Mouse (Mus musculus): Measurements from ENCODE around the gene Rhbdl1. TPM values are rescaled to one million over a fixed set of nuclear protein-coding genes. Genes with fewer than 3 reads are reported as not detected.
A peak's percentile ranks its signal among the peaks of the same experiment; 100 is the strongest.

Rhbdl1 gene
- polyA plus RNA-seq (2015; fragmentation: Nextera tagmentation; extraction: Ambion mirVana), result 29.1 and 30.8 TPM in 2 replicates

DNA sequence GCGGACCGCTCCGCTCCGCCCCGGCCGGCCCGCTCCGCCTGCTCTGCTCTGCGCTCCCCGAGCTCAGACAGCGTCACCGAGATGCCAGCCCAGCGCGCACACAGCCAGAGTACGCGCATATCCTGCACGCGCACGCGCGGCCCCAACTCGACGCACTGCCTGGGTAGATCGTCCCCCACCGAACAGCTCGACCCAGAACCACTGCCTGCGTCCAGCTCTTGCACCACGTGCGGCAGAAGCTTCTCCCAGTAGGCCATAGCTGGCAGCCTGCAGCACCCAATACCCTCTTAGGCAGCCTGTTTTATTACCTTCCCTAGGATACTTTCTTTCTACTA lies at the start of gene Rhbdl1:
Rhbdl1 (minus strand) TSS at position 220 of the 335 bp plus-strand sequence.
- H3K4me2 ChIP-seq (replicated peaks), result peak within 1 kb of the TSS; percentile 81
- no peaks in the 10 kb centered on the region for H3K27me3 ChIP-seq
- WGBS, result under 1% methylated on average over 29 of the region's 29 CpGs
- H3K9ac ChIP-seq (replicated peaks), result peak within 1 kb of the TSS; percentile 75
- peak; percentile 29 for ATAC-seq (replicated peaks)
- H3K27ac ChIP-seq (replicated peaks), result peak within 1 kb of the TSS; percentile 80
- H3K4me1 ChIP-seq, result peaks cover 54% of the 10 kb centered on the region
- H3K36me3 ChIP-seq, result peaks cover 33% of the 10 kb centered on the region
- H3K9me3 ChIP-seq, result no peaks in the 10 kb centered on the region
- peak within 1 kb of the TSS; percentile 51 for H3K4me3 ChIP-seq

DNA sequence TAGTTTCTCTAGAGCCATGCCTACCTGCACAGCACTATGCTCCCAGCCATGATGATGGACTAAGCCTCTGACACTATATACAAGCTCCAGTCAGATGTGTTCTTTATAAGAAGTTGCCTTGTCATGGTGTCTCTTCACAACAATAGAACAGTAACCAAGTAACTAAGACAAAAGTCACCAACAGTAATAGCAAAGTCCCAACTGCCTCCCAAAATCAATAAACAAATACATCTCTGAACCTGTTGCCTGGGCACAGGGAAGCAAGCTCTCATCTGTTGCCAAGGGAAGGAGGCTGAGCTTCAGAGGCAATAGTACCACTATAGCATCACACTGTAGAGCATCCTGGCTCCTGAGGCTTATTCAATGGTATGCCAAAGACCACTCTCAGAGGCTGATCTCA lies 49.7 kb upstream of the Rhbdl1 start:
- H3K9me3 ChIP-seq, result no peaks in the 10 kb centered on the region
- no peak for ATAC-seq (replicated peaks)
- H3K27me3 ChIP-seq, result no peaks in the 10 kb centered on the region
- no peak overlapping the region for H3K4me3 ChIP-seq
- peaks cover 32% of the 10 kb centered on the region for H3K36me3 ChIP-seq
- no peak overlapping the region for H3K27ac ChIP-seq (replicated peaks)
- H3K4me1 ChIP-seq, result no peaks in the 10 kb centered on the region
- no peak overlapping the region for H3K4me2 ChIP-seq (replicated peaks)
- no peak overlapping the region for H3K9ac ChIP-seq (replicated peaks)

DNA sequence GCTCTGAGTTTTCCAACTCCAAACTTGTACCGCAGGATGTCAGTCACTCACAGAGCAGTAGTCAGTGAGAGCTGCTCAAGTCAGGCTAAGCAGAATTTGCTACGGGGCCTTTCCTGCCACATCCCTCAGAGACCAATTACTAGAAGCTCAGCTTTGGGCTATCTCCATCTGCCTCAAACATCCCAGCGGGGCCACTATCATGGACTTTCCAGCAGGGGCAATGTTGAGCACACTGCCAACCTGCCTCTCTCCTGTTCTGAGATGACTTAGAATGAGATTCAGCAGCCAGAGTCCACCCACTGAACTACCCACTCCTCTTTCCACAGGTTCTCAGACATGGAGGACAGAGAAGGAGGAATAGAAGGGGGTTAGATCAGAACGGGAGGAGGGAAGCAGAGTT lies 48.5 kb upstream of the Rhbdl1 start:
- Histone ChIP-seq H3K4me2 (replicated peaks) (no peak overlapping the region), H3K4me3 (no peak overlapping the region), H3K4me1 (peaks cover 2% of the 10 kb centered on the region; the same call in 1 of the 2 replicates), H3K27me3 (no peaks in the 10 kb centered on the region), H3K36me3 (peaks cover 30% of the 10 kb centered on the region), H3K9me3 (no peaks in the 10 kb centered on the region), H3K9ac (replicated peaks) (no peak overlapping the region), H3K27ac (replicated peaks) (no peak overlapping the region)
- ATAC-seq (replicated peaks), result no peak
- 75% methylated on average over 4 of the region's 4 CpGs for WGBS

DNA sequence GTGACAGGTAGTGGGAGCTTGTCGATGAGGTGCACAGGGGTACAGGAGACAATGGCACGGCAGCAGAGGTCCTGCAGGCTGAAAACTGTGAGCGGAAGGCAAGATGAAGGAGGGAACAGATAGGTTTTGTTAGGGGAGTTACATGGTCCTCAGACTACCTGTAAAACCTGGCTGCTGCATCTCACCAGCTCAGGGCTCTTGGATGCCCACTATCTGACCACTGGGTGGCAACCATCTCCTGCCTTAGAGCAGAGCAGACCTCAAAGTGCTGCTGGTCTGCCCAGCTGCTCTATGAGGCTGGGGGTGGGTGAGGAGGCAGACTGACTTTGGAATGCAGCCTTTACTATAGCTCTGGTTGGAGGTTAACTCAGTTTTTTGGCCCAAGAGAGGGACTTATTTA lies 46.7 kb upstream of the Rhbdl1 start:
- peaks cover 32% of the 10 kb centered on the region for H3K36me3 ChIP-seq
- 92% methylated on average over 3 of the region's 3 CpGs for WGBS
- peaks cover 8% of the 10 kb centered on the region for H3K4me1 ChIP-seq
- H3K27ac ChIP-seq (replicated peaks), result no peak overlapping the region
- no peak overlapping the region for H3K4me3 ChIP-seq
- ATAC-seq (replicated peaks), result no peak
- no peak overlapping the region for H3K9ac ChIP-seq (replicated peaks)
- no peak overlapping the region for H3K4me2 ChIP-seq (replicated peaks)
- H3K9me3 ChIP-seq, result no peaks in the 10 kb centered on the region
- H3K27me3 ChIP-seq, result no peaks in the 10 kb centered on the region

DNA sequence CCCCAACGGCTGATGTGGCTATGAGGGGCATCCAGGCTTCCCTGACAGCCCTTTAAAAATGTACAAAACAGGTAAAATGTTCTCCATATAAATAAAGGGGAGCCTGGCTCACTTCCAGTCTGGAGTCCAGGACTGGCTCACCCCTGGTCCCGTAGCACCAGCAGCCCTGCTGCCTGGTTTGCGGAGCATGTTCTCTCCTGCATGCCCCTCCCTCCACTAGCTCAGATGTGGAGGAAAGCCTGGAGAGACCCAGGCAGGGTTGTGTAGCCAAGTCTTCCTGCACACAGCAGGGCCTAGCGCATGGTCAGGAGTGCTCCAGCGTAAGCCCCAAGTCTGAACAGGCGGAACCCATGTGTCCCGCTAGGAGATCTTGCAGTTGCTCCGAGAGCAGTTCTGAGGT lies 46.2 kb upstream of the Rhbdl1 start:
- Histone ChIP-seq H3K4me3 (no peak overlapping the region), H3K4me1 (peaks cover 8% of the 10 kb centered on the region), H3K9ac (replicated peaks) (no peak overlapping the region), H3K4me2 (replicated peaks) (no peak overlapping the region), H3K27me3 (no peaks in the 10 kb centered on the region), H3K27ac (replicated peaks) (no peak overlapping the region), H3K9me3 (no peaks in the 10 kb centered on the region), H3K36me3 (peaks cover 37% of the 10 kb centered on the region)
- 80% methylated on average over 8 of the region's 8 CpGs for WGBS
- ATAC-seq (replicated peaks), result no peak

DNA sequence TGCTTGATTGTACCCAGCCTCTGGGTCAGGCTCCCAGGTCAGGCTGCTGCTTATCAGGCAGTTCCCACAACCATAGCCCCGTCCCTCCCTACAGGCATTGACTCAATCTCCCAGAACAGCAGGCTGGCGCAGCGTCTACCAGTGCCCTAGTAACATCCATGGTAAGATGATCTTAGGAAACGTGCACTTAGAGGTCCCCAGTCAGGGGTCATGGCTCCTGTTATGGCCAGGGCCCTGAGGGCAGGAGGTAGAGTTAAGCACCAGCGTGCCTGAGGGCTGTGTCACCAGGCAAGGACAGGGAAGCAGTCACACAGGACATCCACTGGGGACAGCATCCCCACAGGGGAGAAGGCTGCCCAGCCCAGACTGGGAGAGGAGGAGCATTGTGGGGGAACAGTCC lies 45.2 kb upstream of the Rhbdl1 start:
- no peak overlapping the region for H3K4me3 ChIP-seq
- no peak for ATAC-seq (replicated peaks)
- 51% methylated on average over 5 of the region's 5 CpGs for WGBS
- peaks cover 11% of the 10 kb centered on the region for H3K4me1 ChIP-seq
- H3K4me2 ChIP-seq (replicated peaks), result no peak overlapping the region
- H3K27ac ChIP-seq (replicated peaks), result no peak overlapping the region; the same call in 1 of the 2 replicates
- no peak overlapping the region for H3K9ac ChIP-seq (replicated peaks)
- no peaks in the 10 kb centered on the region for H3K27me3 ChIP-seq
- H3K36me3 ChIP-seq, result peaks cover 41% of the 10 kb centered on the region
- H3K9me3 ChIP-seq, result no peaks in the 10 kb centered on the region

DNA sequence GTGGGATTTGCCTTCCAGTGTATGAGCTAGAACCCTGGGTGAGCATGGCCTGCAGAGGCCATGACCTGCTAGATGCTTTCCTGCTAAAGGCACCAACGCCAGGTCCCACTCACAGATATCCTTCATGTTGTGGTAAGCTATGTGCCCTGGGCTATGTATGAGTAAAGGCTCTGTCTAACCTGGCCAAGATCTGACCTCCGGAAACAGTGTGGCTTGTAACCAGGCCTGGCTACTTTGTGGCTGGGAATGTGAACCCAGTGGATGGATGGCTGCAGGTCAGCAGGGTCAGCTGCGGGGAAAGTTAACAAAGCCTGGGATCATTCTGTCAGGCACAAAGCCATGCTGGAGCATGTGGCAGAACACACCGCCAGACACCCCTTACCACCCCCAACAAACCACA lies 44.6 kb upstream of the Rhbdl1 start:
- ATAC-seq (replicated peaks), result no peak
- no peak overlapping the region for H3K4me2 ChIP-seq (replicated peaks)
- H3K27ac ChIP-seq (replicated peaks), result 0 out of 2 replicates have a peak overlapping the region, but pooled peaks have one; percentile 1
- no peak overlapping the region for H3K4me3 ChIP-seq
- H3K4me1 ChIP-seq, result peaks cover 16% of the 10 kb centered on the region
- peaks cover 40% of the 10 kb centered on the region for H3K36me3 ChIP-seq
- H3K9ac ChIP-seq (replicated peaks), result no peak overlapping the region
- WGBS, result 29% methylated on average over 4 of the region's 4 CpGs
- H3K9me3 ChIP-seq, result no peaks in the 10 kb centered on the region
- no peaks in the 10 kb centered on the region for H3K27me3 ChIP-seq

DNA sequence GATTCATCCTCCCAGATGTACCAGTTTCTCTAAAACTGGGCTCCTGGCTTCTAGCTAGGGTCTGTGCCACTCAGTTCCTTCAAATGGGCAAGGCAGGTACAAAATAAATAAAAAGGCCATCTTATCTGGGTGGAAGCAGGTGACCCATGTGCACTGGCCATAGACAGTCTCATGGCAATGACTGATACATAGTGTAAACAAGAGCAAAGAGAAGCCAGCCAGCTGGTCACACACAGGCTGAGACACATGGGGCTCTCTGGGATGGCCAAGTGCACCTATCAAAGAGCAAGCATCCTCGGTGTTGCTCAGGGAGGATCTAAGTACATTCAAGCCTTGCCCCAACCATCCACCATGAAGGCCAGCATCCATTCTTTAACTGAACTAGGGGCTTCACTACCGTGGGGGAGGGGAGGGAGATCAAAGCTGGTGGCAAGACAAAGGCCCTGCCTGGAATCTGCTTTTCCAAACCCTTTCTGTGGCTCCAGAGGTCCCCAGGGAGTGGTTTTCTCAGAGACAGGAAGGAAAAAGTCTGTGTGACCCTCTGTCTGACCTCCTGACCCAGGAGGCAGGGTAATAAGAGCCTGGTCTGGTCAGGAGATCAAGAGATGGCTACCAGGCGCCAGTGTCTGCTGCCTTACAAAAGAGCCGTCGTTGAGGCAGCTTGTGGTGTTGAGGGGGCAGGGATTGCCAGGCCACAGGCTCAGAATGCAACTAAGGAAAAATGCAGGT lies 44.0 kb upstream of the Rhbdl1 start:
- Histone ChIP-seq H3K27ac (replicated peaks) (0 out of 2 replicates have a peak overlapping the region, but pooled peaks have one; percentile 1), H3K4me2 (replicated peaks) (no peak overlapping the region), H3K9ac (replicated peaks) (no peak overlapping the region), H3K4me1 (peaks cover 22% of the 10 kb centered on the region), H3K27me3 (no peaks in the 10 kb centered on the region), H3K36me3 (peaks cover 40% of the 10 kb centered on the region), H3K9me3 (no peaks in the 10 kb centered on the region), H3K4me3 (no peak overlapping the region)
- ATAC-seq (replicated peaks), result no peak
- 8% methylated on average over 5 of the region's 5 CpGs for WGBS

DNA sequence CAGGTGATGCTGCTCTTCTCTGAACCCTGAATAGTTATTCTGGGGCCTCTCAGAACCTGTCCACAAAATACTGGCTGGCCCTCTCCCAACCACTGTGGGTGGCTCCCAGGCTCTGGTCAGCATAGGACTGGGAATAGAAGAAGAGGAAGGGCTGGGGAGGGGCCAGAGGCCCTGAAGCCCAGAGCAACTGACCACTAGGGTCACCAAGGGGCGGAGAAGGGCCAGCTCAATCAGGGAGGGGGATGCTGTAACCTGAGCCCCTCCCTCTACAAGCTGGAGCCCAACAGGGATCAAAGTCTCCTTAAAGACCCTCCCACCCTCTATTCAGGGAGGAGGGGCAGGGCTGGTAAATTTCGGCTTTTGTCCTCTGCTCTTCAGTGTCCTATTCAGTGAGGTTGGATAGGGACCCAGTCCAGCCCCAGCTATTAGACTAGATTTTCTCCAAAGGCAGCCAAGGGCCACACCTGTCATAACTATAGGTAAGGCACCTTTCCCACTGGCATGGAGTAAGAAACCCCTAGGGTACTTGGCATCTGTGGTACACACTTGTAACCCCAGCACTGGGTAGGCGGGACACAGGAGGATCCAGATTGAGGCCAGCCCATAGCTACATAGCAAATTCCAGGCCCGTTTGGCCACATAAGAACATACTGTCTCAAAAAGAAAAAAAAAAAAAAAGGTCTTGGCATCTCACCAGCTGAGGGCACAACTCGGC lies 43.3 kb upstream of the Rhbdl1 start, which contains the start of gene Wfikkn1:
Wfikkn1 (minus strand) TSS at position 663 of the 715 bp plus-strand sequence.
- Histone ChIP-seq H3K27ac (replicated peaks) (0 out of 2 replicates have a peak within 1 kb of the TSS, but pooled peaks have one; percentile 1), H3K27me3 (no peaks in the 10 kb centered on the region), H3K9me3 (no peaks in the 10 kb centered on the region), H3K4me2 (replicated peaks) (no peak within 1 kb of the TSS), H3K4me3 (no peak within 1 kb of the TSS), H3K4me1 (peaks cover 26% of the 10 kb centered on the region), H3K9ac (replicated peaks) (no peak within 1 kb of the TSS), H3K36me3 (peaks cover 40% of the 10 kb centered on the region)
- 28% methylated on average over 5 of the region's 5 CpGs for WGBS
- no peak for ATAC-seq (replicated peaks)

DNA sequence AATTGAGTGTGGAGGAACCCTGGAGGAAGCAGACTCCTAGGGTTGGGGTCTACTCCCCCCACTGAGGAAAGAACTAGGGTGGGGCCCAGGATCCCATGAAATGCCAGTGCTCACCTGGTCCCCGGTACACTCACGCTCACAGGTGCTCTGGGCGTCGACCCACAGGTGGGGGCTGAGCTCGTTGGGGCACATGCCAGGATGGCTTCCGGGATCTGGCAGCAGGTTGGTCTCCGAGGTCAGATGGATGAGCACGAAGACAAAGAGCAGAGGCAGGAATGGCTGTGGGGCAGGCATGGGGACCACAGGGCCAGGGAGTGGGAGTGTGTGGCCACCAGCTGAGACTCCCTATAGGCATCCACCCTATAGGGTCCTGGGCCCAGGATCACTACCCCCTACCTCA lies 42.7 kb upstream of the Rhbdl1 start:
- Histone ChIP-seq H3K9me3 (no peaks in the 10 kb centered on the region), H3K4me3 (no peak overlapping the region), H3K4me1 (peaks cover 26% of the 10 kb centered on the region), H3K4me2 (replicated peaks) (no peak overlapping the region), H3K27me3 (no peaks in the 10 kb centered on the region), H3K36me3 (peaks cover 39% of the 10 kb centered on the region), H3K27ac (replicated peaks) (no peak overlapping the region), H3K9ac (replicated peaks) (no peak overlapping the region)
- WGBS, result 75% methylated on average over 8 of the region's 8 CpGs
- no peak for ATAC-seq (replicated peaks)

DNA sequence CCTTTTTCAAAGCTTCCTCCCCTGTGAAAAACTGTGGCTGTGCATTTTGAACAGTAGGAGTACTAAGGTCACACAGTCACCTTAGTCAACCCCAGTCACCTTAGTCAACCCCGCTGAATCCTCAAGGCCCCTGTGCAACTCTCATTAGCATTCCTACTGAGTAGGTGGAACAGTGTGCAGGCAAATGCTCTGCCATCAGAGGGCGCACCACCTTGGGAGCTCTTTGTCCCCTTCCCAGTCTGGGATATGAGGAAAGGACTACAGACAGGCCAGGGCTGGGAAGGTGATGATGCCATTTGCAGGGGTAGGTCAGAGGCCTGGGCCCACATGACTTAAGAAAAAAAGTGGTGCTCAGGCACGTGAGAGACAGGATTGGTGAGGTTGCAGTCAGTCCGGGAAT lies 42.2 kb upstream of the Rhbdl1 start:
- WGBS, result 52% methylated on average over 4 of the region's 4 CpGs
- no peak overlapping the region for H3K4me2 ChIP-seq (replicated peaks)
- H3K9me3 ChIP-seq, result no peaks in the 10 kb centered on the region
- H3K36me3 ChIP-seq, result peaks cover 34% of the 10 kb centered on the region
- no peak for ATAC-seq (replicated peaks)
- H3K9ac ChIP-seq (replicated peaks), result no peak overlapping the region
- no peaks in the 10 kb centered on the region for H3K27me3 ChIP-seq
- no peak overlapping the region for H3K4me3 ChIP-seq
- H3K27ac ChIP-seq (replicated peaks), result no peak overlapping the region
- peaks cover 29% of the 10 kb centered on the region for H3K4me1 ChIP-seq

DNA sequence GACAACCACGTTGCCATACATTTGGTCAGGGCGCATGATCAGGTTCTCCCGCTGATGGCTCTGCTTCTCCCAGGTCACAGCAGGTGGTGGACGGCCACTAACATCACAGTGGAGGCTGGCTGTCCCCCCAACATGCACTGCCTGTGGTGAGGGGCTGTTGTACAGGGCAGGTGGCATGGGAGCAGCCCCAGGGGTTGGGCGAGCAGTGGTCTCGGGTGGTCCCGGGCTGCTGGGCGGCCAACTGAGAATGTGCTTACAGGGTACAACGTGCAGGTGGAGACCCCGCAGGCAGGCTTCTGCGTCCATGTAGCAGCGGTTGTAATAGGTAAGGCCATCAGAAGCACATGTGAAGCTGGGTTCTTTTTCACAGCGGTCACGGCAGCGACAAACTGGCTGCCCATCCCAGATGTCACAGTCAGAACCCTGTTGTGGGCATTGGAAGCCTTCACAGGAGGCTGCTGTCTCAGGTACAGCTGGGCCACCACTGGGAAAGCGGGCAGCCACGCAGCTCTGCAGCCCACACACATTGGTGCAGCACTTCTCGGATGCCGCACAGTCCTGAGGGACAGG lies 41.6 kb upstream of the Rhbdl1 start:
- Histone ChIP-seq H3K9me3 (no peaks in the 10 kb centered on the region), H3K4me1 (peaks cover 35% of the 10 kb centered on the region), H3K27me3 (no peaks in the 10 kb centered on the region), H3K4me3 (no peak overlapping the region), H3K4me2 (replicated peaks) (no peak overlapping the region), H3K9ac (replicated peaks) (no peak overlapping the region), H3K36me3 (peaks cover 29% of the 10 kb centered on the region), H3K27ac (replicated peaks) (no peak overlapping the region)
- 91% methylated on average over 19 of the region's 19 CpGs for WGBS
- no peak for ATAC-seq (replicated peaks)
